Mouse (Mus musculus) embryo, embryonic 10.5 days (tissue): ENCODE data around the gene Rps16.

Experiments used
- DNase-seq: peaks from one replicate; pipeline ENCODE4 v3.0.0-alpha.2; 2015; ENCODE audit warnings: low spot score

Gene Rps16

GRCm38 (mm10) chr7:28348601-28349000, 1.9 kb upstream of the Rps16 start:
- peak; percentile 46 for DNase-seq

- no peak for DNase-seq
These were observed 1.3 kb downstream of the Rps16 start for GRCm38 (mm10) chr7:28351676-28352191.

DNA sequence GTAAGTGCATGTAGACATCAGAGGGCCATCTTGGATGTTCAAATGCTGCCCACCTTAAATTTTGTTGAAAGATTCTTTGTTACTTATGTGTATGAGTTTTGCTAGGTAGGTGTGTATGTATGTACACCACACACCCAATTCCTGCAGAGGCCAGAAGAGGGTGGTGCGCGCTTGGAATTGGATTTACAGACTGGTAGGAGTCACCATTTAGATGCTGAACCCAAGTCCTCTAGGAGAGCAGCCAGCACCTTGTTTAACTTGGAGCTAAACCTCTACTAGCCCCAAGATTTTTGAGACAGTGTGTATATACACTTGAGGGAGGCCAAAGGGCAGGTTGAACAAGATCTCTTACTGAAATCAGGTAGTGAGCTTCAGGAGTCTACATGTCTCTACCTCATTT, 2.8 kb downstream of the Rps16 start:
- DNase-seq: no peak

DNA sequence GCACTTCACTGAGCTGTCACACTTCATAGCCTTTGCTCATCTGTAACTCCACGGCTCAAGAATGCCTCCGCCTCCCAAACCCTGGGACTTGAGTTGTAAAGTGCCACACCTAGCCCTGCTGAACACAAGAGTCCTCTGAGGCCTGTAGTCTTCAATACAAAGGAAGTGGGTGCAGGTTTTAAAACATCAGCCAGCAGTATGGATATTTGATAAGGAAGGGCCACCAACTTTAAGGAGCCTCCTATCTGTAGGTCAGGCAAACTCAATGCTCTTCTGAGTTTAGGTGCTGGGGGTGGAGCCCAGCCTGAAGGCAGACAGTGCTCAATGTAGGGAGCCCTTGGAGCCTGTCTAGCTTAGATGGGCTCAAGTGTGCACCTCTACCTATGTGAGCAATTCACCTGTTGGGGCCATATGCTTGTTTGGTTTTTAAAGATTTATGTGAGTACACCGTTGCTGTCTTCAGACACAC, 3.7 kb downstream of the Rps16 start:
- DNase-seq: no peak

DNA sequence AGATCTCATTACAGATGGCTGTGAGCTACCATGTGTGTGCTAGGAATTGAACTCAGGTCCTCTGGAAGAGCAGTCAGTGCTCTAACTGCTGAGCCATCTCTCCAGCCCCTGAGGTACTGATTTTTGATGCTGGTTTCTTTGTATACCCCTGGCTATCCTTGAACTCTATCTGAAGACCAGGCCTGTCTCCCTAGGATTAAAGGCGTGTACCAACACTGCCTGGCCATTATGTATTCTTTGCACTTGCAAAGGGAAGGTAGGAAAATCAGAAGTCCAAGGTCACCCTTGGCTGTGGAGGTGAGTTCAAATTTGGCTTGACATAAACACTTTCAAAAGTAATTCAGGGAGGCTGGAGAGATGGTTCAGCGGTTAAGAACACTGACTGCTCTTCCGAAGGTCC, 4.1 kb downstream of the Rps16 start:
- no peak for DNase-seq

DNA sequence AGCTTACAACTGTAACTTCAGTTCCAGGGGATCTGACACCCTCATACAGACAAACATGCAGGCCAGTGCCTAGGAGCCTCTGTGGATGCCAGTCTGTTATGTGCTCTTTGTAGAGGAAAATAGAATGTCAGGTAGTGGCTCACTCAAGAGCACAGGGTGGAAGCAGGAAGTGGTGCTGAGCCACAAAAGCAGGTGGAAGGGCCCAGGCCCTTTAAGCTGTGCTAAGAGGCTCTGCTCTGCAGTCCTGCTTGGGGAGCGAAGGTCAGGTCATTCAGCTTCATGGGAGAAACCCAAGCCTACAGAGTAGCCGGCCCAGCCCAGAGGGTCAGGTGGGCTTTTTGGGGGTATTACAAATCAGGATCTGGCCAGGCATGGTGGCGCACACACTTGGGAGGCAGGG, 4.8 kb downstream of the Rps16 start:
- DNase-seq: no peak

- DNase-seq: peak; percentile 70
These were observed 6.5 kb downstream of the Rps16 start for GRCm38 (mm10) chr7:28356981-28357380.

GRCm38 (mm10) chr7:28357984-28358383, 7.5 kb downstream of the Rps16 start:
- no peak for DNase-seq

GRCm38 (mm10) chr7:28358431-28358830, 8.0 kb downstream of the Rps16 start:
- DNase-seq: no peak

DNA sequence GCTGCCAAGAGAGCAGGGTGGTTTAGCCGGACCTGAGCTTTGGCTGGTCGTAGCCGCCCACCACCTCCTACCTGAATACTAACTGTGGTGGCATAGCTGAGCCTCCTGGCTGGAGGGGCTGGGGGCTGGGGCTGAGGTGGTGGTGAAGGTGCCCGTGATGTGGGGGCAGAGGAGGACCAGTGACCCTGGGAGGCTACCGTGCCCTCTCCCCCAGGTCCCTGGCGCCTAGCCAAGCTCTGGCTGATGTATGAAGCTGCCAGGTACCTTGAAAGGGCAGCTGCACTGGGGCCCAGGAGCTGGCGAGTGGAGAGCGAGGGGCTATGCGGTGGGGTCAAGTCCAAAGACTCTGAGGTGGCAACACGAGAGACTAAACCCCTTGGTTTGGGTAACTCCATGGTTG, 9.4 kb downstream of the Rps16 start:
- no peak for DNase-seq

DNA sequence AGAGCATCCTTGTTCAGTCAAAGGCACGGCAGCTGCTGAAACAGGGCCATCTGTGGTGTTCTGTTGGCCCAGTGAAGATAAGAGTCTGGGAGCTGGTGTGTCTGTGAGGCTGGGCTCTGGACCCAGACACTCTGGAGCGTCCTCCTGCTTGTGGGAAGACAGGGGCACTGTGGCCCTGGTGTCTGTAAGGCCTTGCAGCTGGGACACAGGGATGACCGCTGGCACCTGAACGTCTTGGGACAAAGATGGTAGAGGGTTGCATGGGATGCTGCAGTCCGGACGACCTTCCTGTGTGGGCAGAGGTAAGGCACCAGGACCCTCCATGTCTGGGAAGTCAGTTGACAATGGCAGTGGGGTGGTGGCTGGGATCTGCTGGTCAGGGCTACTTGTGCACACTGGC, 9.8 kb downstream of the Rps16 start:
- no peak for DNase-seq

DNA sequence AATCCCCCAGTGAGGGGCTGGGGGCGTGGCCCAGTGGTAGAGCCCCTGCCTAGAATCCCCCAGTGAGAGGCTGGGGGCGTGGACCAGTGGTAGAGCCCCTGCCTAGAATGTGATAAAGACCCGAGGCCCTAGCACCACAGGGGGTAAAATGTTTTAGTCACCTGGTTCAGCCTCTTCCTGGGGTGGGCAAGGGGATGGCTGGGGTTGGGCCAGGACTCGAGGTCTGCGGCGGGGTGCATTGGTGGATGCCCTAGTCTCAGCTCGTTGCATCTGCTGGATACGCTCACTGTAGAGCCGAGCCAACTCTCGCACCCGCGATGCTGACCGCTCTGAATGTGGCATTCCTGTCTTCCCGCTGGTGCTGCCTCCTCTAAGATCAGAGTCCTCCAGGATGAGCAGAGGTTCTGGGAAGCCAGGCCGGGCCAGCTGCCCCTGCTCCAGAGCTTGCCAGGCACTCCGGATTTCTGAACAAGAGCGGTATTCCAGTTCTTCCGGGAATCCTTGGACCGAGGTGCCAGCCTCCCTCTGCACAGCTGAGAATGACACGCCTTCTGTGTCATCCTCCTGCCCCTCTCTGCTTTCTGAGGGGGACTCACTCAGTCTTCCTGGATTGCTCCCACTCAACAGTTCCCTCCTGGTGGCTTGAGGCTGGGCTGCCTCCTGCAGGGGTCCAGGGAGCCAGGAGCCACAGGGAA, 11.3 kb downstream of the Rps16 start:
- no peak for DNase-seq

DNA sequence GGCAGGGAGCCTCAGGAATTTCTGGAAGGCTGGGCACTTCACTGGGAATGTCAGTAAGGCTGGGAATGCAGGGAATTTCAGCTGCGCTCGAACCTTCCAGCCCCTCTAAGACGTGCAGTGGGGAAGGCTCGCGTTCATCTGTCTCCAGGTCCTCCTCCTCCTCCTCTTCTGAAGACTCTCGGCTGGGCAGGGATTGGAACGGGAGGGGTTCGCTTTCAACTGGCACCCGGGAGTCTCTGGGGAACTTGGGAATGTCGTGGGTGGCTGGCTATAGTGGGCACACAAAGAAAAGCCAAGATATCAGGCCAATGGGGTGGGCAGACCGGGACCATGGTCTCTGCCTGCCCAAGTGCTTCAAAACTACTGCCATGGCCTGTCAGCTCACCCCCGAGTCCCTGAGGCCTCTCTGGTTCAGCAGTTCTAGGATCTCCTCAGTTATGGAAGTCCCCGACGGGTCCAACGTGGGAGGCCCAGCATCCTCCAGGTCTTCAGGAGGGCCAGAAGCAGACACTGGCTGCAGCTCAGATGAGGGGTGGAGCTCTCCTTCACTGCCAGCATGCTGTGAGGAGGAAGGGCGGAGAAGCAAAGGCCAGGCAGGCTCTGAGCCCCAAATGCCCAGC, 12.1 kb downstream of the Rps16 start:
- no peak for DNase-seq

- no peak for DNase-seq
These were observed 17.3 kb downstream of the Rps16 start for GRCm38 (mm10) chr7:28367663-28368275.

DNA sequence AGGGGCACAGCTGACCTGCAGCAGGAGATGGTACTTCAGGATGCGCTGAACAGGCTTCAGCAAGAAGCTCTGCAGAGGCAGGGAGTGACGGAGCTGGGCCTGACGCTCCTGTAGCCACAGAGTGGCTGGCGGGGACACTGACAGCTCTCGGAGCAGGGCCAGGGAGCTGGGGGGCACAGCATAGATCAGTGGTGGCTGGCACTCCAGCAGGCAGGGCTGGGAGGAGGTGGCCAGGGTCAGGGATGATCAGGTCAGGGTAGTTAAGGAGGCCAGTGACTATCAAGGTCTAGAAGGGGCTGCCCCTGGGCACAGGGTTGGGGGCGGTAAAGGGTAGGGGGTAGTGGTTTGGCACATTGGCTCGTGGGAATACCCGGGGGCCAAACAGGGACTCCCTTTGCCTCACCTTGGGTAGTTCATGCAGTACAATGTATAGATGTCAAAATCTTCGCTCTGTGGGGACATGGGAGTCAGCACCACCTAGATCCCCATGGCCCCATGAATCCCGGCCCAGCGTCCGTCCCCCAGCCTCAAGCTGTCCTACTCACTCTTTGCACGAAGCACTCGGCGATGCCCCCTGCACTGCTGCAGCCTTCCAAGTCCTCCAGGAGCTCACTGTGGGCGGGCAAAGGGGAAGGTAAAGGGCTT, 17.9 kb downstream of the Rps16 start:
- no peak for DNase-seq

- no peak for DNase-seq
These were observed 19.6 kb downstream of the Rps16 start for GRCm38 (mm10) chr7:28370051-28370450.

DNA sequence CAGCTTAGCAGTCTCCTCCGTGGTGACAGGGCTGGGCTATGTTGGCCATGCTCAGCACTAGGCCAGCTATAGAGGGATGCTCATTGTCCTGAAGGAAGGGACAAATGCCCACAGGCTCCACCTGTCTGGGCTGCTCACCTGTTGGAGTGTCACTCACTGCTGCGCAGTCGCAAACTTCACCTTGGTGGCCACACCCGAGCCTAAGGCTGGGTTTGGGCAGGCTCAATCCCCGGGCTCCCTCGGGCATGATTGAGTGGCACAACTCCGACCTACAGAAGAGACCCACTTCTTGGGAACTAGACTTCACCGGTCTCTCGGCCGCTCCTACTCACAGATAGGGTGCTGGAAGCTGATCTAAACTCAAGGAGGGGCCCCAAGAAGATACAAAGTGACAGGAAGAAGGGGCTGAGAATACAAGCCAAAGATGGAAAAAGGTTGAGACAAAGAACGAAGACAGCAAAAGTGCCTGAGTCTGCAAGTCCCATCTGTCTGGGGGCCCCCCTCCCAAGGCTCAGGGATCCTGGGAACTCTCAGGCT, 20.6 kb downstream of the Rps16 start:
- DNase-seq: no peak

DNA sequence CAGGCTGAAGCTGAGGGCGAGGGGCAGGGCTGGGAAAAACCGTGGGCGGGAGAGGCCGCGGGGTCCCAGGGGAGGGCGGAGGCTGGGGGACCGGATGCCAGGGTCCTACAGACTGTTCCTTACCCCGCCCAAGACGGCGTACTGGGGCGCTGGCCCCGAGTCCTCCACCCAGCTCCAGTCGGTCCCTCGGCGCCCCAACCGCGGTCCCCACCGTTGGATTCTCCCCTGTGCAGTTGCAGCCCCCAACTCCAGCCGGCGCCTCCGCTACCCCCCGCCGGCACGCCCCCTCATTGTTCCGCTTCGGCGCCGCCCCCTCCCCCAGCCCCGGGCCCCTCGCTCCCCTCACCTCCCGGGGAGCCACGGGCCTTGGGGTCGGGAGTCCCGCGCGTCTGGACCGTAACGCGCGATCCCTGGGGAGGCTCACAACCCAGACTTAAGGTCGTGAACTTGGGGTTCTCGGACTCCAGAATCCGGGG, 21.1 kb downstream of the Rps16 start:
- peak; percentile 72 for DNase-seq

DNA sequence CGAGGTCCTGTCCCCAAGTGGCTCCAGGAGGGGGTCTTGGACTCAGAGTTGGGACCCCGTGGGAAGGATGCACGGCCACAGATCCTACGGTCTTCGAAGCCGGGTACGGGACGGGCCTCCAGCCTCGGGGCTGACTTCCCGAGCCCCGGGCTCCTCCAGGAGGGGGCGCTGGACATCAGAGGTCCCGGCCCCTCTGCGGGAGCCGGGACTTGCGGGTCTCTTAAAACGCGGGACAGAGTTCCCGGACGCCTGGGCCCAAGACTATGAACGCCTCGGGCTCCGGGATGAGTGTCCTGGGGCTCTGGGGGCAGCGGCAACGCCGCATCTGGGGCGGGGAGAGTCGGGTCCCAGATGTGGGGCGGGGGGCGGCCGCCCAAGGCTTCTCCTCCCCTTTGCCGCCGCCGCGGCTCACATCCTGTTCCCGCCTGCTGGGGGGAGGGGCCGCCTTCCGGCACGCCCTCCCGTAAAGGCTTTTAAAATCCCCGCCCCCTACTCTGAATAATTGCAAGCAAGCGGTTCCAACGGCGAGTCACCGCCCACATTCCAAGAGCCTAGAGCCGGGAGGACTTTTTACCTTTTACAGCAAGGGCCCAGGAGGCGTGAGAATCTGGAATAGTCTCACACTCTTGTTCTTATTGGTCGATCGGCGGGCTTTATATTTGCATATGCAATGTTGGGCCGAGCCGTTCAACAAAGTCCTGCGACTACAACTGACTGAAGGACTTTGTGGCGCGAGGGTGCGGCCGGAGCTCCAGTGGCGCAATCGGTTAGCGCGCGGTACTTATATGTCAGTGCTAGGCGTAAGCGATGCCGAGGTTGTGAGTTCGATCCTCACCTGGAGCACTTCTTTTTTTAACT, 22.0 kb downstream of the Rps16 start, which contains the start of gene Plekhg2:
Plekhg2 (minus strand) TSS at position 349 of the 858 bp plus-strand sequence.
- peak; percentile 100 for DNase-seq

DNA sequence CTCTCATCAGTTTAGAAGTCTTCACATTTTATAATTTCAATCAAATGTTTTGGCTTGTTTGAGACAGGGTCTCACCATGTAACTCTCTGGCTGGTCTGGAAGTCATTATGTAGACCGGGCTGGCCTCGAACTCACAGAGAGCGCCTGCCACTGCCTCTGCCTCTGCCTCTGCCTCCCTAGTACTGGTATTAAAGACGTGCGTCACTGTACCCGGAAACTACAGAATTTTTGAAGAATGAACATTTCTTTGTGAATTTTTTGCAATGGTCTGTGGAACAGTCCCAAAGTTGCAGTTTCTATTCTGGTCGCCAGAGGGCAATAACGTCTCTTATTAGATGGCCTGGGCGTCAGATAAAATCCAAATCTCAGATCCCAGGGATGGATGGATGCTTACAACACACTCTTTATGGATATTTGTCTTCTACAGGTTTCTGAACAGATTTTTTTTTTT, 22.7 kb downstream of the Rps16 start:
- DNase-seq: peak; percentile 95

GRCm38 (mm10) chr7:28373891-28374495, 23.5 kb downstream of the Rps16 start:
- no peak for DNase-seq
